Mouse (Mus musculus): Measurements from ENCODE around the gene Ripply3. TPM values are rescaled to one million over a fixed set of nuclear protein-coding genes. Genes with fewer than 3 reads are reported as not detected.

The Ripply3 gene
- not detected in 2 replicates for total RNA-seq (2023)

DNA sequence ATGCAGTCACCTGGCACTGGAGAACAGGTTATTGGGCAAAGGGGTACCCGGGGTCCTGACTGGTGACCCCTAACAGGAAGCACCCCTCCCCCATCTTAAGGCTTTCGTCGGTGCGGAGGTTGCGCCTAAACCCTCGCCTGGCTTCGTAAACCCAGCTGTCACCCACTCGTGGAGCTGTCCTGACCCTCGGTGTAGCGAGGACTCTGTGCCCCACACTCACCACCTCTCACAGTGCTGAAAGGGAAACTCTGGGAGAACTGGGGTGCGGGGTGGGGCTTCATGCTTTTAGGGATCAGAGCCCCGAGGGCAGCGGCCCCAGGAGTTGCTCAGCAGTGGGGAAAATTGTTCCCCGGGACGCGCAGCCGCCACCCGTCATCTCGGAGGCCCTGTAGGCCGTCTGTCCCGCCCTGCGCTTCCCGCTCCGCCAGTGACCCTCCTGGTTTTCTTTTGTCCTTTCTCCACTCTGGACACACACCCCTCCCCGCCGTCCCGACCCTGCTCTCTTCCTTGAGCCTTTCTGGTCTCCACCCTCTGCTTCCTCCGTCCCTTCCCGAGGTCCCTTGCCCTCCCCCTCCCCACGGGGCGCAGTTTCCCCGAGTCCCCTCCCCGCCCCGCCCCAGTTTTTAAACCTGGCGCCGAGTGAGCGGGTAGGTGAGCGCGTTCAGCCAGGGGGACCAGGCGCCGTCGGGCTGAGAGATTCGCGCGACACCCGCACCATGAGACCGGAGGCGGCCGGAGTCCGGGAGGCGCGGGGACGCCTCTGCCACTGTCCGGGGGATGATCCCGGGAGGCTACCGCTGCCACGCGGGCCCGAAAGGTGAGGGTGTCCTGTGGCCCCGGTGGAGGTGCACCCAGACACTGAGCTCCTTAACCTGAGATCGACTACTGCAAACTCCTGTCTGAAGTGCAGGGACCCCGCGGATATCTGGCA lies at the start of gene Ripply3:
Gene Ripply3, plus strand, starts transcription at position 640 of the 931 bp plus-strand sequence.

GRCm38 (mm10) chr16:94313229-94314030 lies 14.8 kb upstream of the Ripply3 start, which contains the start of gene Hlcs:
Gene Hlcs (minus strand): TSS chr16:94313571.

DNA sequence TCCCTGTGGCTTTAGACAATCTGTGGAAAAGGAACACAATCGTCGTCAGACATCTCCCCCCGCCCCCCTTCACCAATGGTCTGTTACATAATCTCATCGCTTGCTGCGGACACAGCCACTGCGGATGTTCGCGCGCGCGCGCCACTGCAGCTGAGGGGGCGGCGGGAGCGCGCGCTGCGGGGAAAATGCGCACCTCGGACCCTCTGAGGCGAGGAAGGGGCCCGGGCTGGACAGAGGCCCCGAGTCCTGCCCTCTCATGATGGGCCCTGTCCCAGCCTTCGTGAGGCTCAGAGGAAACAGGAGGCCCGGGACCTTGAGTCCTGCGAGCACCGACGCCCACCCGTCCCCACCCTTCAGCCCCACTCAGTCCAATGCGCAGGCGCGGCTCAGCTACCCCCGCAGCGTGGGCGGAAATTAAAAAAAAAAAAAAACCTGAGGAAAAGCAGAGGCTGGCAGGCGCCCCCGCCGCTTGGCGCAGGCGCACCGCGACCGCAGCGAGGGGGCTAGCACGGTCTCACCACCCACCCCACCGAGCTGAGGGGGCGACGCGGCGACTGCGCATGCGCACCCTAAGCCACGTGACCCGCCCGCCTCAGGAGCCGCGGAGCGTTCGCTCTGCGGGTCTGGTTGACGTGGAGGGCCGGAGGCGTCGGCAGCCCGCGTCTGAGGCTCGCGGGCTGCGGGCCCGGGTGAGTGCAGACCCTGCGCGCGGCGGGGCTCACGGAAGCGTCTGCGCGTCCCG lies 42.1 kb downstream of the Ripply3 start, which contains the start of gene Ttc3:
Gene Ttc3, plus strand, starts transcription at position 446 of the 742 bp plus-strand sequence.

GRCm38 (mm10) chr16:94371301-94371931 lies 43.2 kb downstream of the Ripply3 start, which contains the start of gene Pigp:
Gene Pigp (minus strand): TSS chr16:94371842.

Other genes starting within 250 kb of the Ripply3 start
- gene Sim2, start 243.5 kb upstream of the Ripply3 start, total RNA-seq (2023) = not detected in 2 replicates
- 18.7 and 21.2 TPM in 2 replicates for gene Hlcs, start 14.8 kb upstream of the Ripply3 start, total RNA-seq (2023)
- 17.8 and 24.4 TPM in 2 replicates for gene Ttc3, start 42.2 kb downstream of the Ripply3 start, total RNA-seq (2023)
- gene Pigp, start 43.4 kb downstream of the Ripply3 start, total RNA-seq (2023) = 7.1 and 8.7 TPM in 2 replicates
- 25.3 and 34.2 TPM in 2 replicates for gene Vps26c, start 198.4 kb downstream of the Ripply3 start, total RNA-seq (2023)
- 71.4 and 80.2 TPM in 2 replicates for gene Dyrk1a, start 241.6 kb downstream of the Ripply3 start, total RNA-seq (2023)